Mouse (Mus musculus) neural tube, embryonic 13.5 days (tissue): ENCODE data around the gene Utrn. TPM values are rescaled to one million over a fixed set of nuclear protein-coding genes. Genes with fewer than 3 reads are reported as not detected.
A peak's percentile ranks its signal among the peaks of the same experiment; 100 is the strongest.

Experiments
- ATAC-seq: fragments of 200-750 bp; cut with Nextera tagmentation; 2 replicates; pipeline ENCODE4 v1.8.0; 2017; ENCODE audit warnings: low read depth, mild to moderate bottlenecking, moderate TSS enrichment, moderate library complexity
- H3K27ac ChIP-seq: fragments of 300-500 bp; sonication (generic); replicated peaks from 2 replicates; pipeline ENCODE4 v1.5.1; 2015; ENCODE audit warnings: moderate library complexity, mild to moderate bottlenecking, inconsistent platforms
- H3K27me3 ChIP-seq: fragments of 300-500 bp; sonication (generic); 2 replicates; pipeline ENCODE4 v1.6.1; 2015; ENCODE audit warnings: mild to moderate bottlenecking, inconsistent platforms
- H3K36me3 ChIP-seq: fragments of 300-500 bp; sonication (generic); 2 replicates; pipeline ENCODE4 v1.6.1; 2015; ENCODE audit warnings: mild to moderate bottlenecking, inconsistent platforms
- H3K4me1 ChIP-seq: fragments of 300-500 bp; sonication (generic); replicated peaks from 2 replicates; pipeline ENCODE4 v1.6.1; 2015; ENCODE audit warnings: inconsistent platforms
- H3K4me2 ChIP-seq: fragments of 300-500 bp; sonication (generic); 2 replicates; pipeline ENCODE4 v1.6.1; 2015; ENCODE audit warnings: inconsistent platforms, mild to moderate bottlenecking, moderate library complexity
- H3K4me3 ChIP-seq: fragments of 300-500 bp; sonication (generic); 2 replicates; pipeline ENCODE4 v1.5.1; 2015; ENCODE audit warnings: mild to moderate bottlenecking, inconsistent platforms
- H3K9ac ChIP-seq: fragments of 300-500 bp; sonication (generic); 2 replicates; pipeline ENCODE4 v1.6.1; 2015; ENCODE audit warnings: moderate library complexity, mild to moderate bottlenecking, inconsistent platforms
- H3K9me3 ChIP-seq: fragments of 300-500 bp; sonication (generic); 2 replicates; pipeline ENCODE4 v1.6.1; 2016; ENCODE audit warnings: inconsistent platforms
- WGBS: fragments of 180-500 bp; shearing (Covaris S2); methylation state at CpG from one replicate; pipeline ENCODE4 v1.1.7; 2015; 5-methylcytosine and 5-hydroxymethylcytosine counted together
- polyA plus RNA-seq: library from polyadenylated mRNA; unstranded; fragments of >200 nt; fragmentation: Nextera tagmentation; extraction: Ambion mirVana; gene quantifications from 2 replicates; pipeline ENCODE4 v1.2.1, GENCODE M21; 2015

Utrn gene
- polyA plus RNA-seq, 1 experiment from 2014 or later, result 34.3 TPM

- H3K4me2 ChIP-seq, result no peak overlapping the region
- H3K27me3 ChIP-seq, result no peaks in the 10 kb centered on the region
- H3K9me3 ChIP-seq, result no peaks in the 10 kb centered on the region
- WGBS, result 86% methylated on average over 3 of the region's 3 CpGs
- H3K4me3 ChIP-seq, result no peak overlapping the region
- no peaks in the 10 kb centered on the region for H3K36me3 ChIP-seq
- no peak overlapping the region for H3K27ac ChIP-seq
- no peak for ATAC-seq
- no peaks in the 10 kb centered on the region for H3K4me1 ChIP-seq
- H3K9ac ChIP-seq, result no peak overlapping the region
Observed at GRCm38 (mm10) chr10:12534301-12534700, 334.9 kb downstream of the Utrn start.

GRCm38 (mm10) chr10:12522078-12522477 lies 347.1 kb downstream of the Utrn start:
- H3K36me3 ChIP-seq, result 0 out of 2 replicates have a peak, but pooled peaks cover 11% of the 10 kb centered on the region
- no peak overlapping the region for H3K27ac ChIP-seq
- no peaks in the 10 kb centered on the region for H3K27me3 ChIP-seq
- no peak overlapping the region for H3K9ac ChIP-seq
- H3K4me3 ChIP-seq, result no peak overlapping the region
- no peak for ATAC-seq
- H3K4me1 ChIP-seq, result no peaks in the 10 kb centered on the region
- no peaks in the 10 kb centered on the region for H3K9me3 ChIP-seq
- 74% methylated on average over 1 of the region's 1 CpGs for WGBS
- no peak overlapping the region for H3K4me2 ChIP-seq

- H3K27ac ChIP-seq, result no peak overlapping the region
Observed at GRCm38 (mm10) chr10:12518162-12518561, 351.0 kb downstream of the Utrn start.

GRCm38 (mm10) chr10:12505568-12505967 lies 363.6 kb downstream of the Utrn start:
- no peak for ATAC-seq
- no peak overlapping the region for H3K9ac ChIP-seq
- WGBS, result 85% methylated on average over 7 of the region's 7 CpGs

More at GRCm38 (mm10) chr10:12518162-12518561, 351.0 kb downstream of the Utrn start:
- no peaks in the 10 kb centered on the region for H3K4me1 ChIP-seq
- H3K27me3 ChIP-seq, result no peaks in the 10 kb centered on the region
- no peak overlapping the region for H3K4me3 ChIP-seq
- no peak overlapping the region for H3K9ac ChIP-seq
- no peak overlapping the region for H3K4me2 ChIP-seq
- WGBS, result 90% methylated on average over 3 of the region's 3 CpGs
- H3K36me3 ChIP-seq, result 0 out of 2 replicates have a peak, but pooled peaks cover 7% of the 10 kb centered on the region
- no peaks in the 10 kb centered on the region for H3K9me3 ChIP-seq
- ATAC-seq, result no peak

GRCm38 (mm10) chr10:12500489-12500888 lies 368.7 kb downstream of the Utrn start:
- Histone ChIP-seq H3K4me3 (no peak overlapping the region), H3K27me3 (no peaks in the 10 kb centered on the region), H3K9me3 (no peaks in the 10 kb centered on the region), H3K4me1 (peaks cover 10% of the 10 kb centered on the region), H3K27ac (no peak overlapping the region), H3K4me2 (no peak overlapping the region), H3K36me3 (0 out of 2 replicates have a peak, but pooled peaks cover 4% of the 10 kb centered on the region), H3K9ac (no peak overlapping the region)
- ATAC-seq, result no peak
- WGBS, result 91% methylated on average over 5 of the region's 5 CpGs

More at GRCm38 (mm10) chr10:12505568-12505967, 363.6 kb downstream of the Utrn start:
- no peaks in the 10 kb centered on the region for H3K27me3 ChIP-seq
- no peak overlapping the region for H3K4me2 ChIP-seq
- H3K9me3 ChIP-seq, result no peaks in the 10 kb centered on the region
- H3K4me3 ChIP-seq, result no peak overlapping the region
- H3K27ac ChIP-seq, result no peak overlapping the region
- peaks cover 10% of the 10 kb centered on the region; the same call in 1 of the 2 replicates for H3K4me1 ChIP-seq
- H3K36me3 ChIP-seq, result no peaks in the 10 kb centered on the region

- Histone ChIP-seq H3K4me3 (no peak overlapping the region), H3K4me2 (no peak overlapping the region), H3K27me3 (no peaks in the 10 kb centered on the region), H3K36me3 (0 out of 2 replicates have a peak, but pooled peaks cover 4% of the 10 kb centered on the region), H3K9me3 (no peaks in the 10 kb centered on the region), H3K9ac (no peak overlapping the region), H3K27ac (no peak overlapping the region), H3K4me1 (peaks cover 4% of the 10 kb centered on the region; the same call in 1 of the 2 replicates)
- ATAC-seq, result no peak
- WGBS, result 95% methylated on average over 8 of the region's 8 CpGs
Observed at GRCm38 (mm10) chr10:12497555-12497954, 371.6 kb downstream of the Utrn start.

- no peaks in the 10 kb centered on the region for H3K9me3 ChIP-seq
- no peaks in the 10 kb centered on the region for H3K36me3 ChIP-seq
- H3K4me3 ChIP-seq, result no peak overlapping the region
- no peak overlapping the region for H3K4me2 ChIP-seq
- no peak for ATAC-seq
- no peak overlapping the region for H3K27ac ChIP-seq
- WGBS, result 50% methylated on average over 4 of the region's 4 CpGs
- no peaks in the 10 kb centered on the region for H3K27me3 ChIP-seq
- no peak overlapping the region for H3K9ac ChIP-seq
- H3K4me1 ChIP-seq, result peaks cover 6% of the 10 kb centered on the region
Observed at GRCm38 (mm10) chr10:12489551-12490177, 379.5 kb downstream of the Utrn start.

- Histone ChIP-seq H3K36me3 (no peaks in the 10 kb centered on the region), H3K9ac (no peak overlapping the region), H3K9me3 (no peaks in the 10 kb centered on the region), H3K27ac (no peak overlapping the region), H3K27me3 (no peaks in the 10 kb centered on the region), H3K4me1 (peaks cover 6% of the 10 kb centered on the region), H3K4me2 (no peak overlapping the region), H3K4me3 (no peak overlapping the region)
- no peak for ATAC-seq
- 87% methylated on average over 3 of the region's 3 CpGs for WGBS
Observed at GRCm38 (mm10) chr10:12488518-12488917, 380.6 kb downstream of the Utrn start.

GRCm38 (mm10) chr10:12488117-12488516 lies 381.0 kb downstream of the Utrn start:
- Histone ChIP-seq H3K9me3 (no peaks in the 10 kb centered on the region), H3K36me3 (no peaks in the 10 kb centered on the region), H3K4me1 (peaks cover 6% of the 10 kb centered on the region), H3K27ac (no peak overlapping the region), H3K9ac (no peak overlapping the region), H3K4me2 (no peak overlapping the region), H3K27me3 (no peaks in the 10 kb centered on the region), H3K4me3 (no peak overlapping the region)
- ATAC-seq, result 0 out of 2 replicates have a peak, but pooled peaks have one; percentile 32
- 85% methylated on average over 5 of the region's 5 CpGs for WGBS

GRCm38 (mm10) chr10:12483494-12483893 lies 385.7 kb downstream of the Utrn start:
- no peak overlapping the region for H3K9ac ChIP-seq
- H3K4me3 ChIP-seq, result no peak overlapping the region
- 55% methylated on average over 1 of the region's 1 CpGs for WGBS
- H3K9me3 ChIP-seq, result no peaks in the 10 kb centered on the region
- H3K36me3 ChIP-seq, result no peaks in the 10 kb centered on the region
- ATAC-seq, result no peak
- H3K27me3 ChIP-seq, result no peaks in the 10 kb centered on the region
- no peaks in the 10 kb centered on the region for H3K4me1 ChIP-seq
- H3K4me2 ChIP-seq, result no peak overlapping the region
- H3K27ac ChIP-seq, result no peak overlapping the region

- 98% methylated on average over 3 of the region's 3 CpGs for WGBS
- no peak overlapping the region for H3K4me2 ChIP-seq
- no peaks in the 10 kb centered on the region for H3K9me3 ChIP-seq
- no peaks in the 10 kb centered on the region for H3K27me3 ChIP-seq
- no peaks in the 10 kb centered on the region for H3K36me3 ChIP-seq
- no peak overlapping the region for H3K9ac ChIP-seq
- no peak overlapping the region for H3K27ac ChIP-seq
- no peak for ATAC-seq
- H3K4me3 ChIP-seq, result no peak overlapping the region
- no peaks in the 10 kb centered on the region for H3K4me1 ChIP-seq
Observed at GRCm38 (mm10) chr10:12482975-12483374, 386.2 kb downstream of the Utrn start.

GRCm38 (mm10) chr10:12474850-12475621 lies 394.1 kb downstream of the Utrn start:
- Histone ChIP-seq H3K27ac (no peak overlapping the region), H3K27me3 (no peaks in the 10 kb centered on the region), H3K4me3 (no peak overlapping the region), H3K4me2 (no peak overlapping the region), H3K36me3 (no peaks in the 10 kb centered on the region), H3K9me3 (no peaks in the 10 kb centered on the region), H3K4me1 (peaks cover 5% of the 10 kb centered on the region; the same call in 1 of the 2 replicates), H3K9ac (no peak overlapping the region)
- WGBS, result 77% methylated on average over 14 of the region's 14 CpGs
- ATAC-seq, result no peak
